Mouse (Mus musculus): ENCODE measurements around the gene Gjb2. TPM values are rescaled to one million over a fixed set of nuclear protein-coding genes. Genes with fewer than 3 reads are reported as not detected.
"Not testable (repeated sequence)": the region's sequence is repeated elsewhere in the genome, so short reads cannot be mapped to it uniquely, and the experiment has no call there.

The Gjb2 gene
- total RNA-seq, 2 experiments from 2014 or later: 8.8 to 10.8 TPM

- intact Hi-C loops (cut with DNase I): no loop called here
- no peak for DNase-seq (ENCODE audit: low spot score in 2 of 2)
Observed at GRCm38 (mm10) chr14:57082863-57083262, 21.6 kb downstream of the Gjb2 start.

DNA sequence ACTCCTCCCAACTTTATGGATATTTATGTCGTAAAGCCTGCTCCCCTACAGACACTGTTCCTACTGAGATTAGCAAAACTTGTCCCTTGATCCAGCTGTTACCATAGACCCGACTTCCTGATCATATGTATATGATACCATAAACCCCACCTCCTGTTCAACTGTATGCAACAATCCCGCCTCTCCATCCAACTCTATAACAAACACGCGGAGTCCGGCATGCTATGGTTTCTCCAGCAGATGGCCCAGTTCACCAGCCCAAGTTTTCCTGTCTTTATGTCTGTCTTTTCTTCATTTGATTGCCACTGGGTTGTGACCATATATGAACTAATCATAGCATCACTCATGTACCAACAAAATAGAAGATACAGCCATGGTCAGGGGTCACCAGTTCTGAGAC, 29.0 kb downstream of the Gjb2 start:
- intact Hi-C loops (cut with DNase I): no loop called here

DNA sequence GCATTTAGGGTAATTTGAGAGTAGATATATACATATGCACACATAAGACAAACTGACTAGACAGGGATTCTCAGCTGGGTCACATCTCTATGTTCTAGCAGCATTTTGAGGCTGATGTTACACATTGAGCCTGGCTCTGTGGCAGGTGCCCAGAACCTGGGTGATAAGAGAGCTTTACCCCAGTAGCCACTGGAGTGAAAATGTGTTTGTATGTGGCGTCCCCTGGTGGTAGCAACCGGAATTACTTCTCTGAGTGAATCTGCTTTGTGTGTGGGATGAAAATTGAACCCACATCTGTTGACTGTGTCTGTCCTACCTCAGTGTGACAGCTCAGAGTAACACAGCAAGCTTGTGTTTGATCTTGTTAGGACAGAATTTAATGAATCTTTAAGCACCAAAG, 34.6 kb downstream of the Gjb2 start:
- peak; percentile 18 to 19 for DNase-seq (ENCODE audit: low spot score in 2 of 2)
- intact Hi-C loops (cut with DNase I): not testable (repeated sequence)

More for the DNA sequence above, 29.0 kb downstream of the Gjb2 start:
- no peak for DNase-seq (ENCODE audit: low spot score in 2 of 2)

GRCm38 (mm10) chr14:57066053-57066452, 38.4 kb downstream of the Gjb2 start:
- intact Hi-C loops (cut with DNase I): no loop called here
- no peak for DNase-seq (ENCODE audit: low spot score in 2 of 2)

DNA sequence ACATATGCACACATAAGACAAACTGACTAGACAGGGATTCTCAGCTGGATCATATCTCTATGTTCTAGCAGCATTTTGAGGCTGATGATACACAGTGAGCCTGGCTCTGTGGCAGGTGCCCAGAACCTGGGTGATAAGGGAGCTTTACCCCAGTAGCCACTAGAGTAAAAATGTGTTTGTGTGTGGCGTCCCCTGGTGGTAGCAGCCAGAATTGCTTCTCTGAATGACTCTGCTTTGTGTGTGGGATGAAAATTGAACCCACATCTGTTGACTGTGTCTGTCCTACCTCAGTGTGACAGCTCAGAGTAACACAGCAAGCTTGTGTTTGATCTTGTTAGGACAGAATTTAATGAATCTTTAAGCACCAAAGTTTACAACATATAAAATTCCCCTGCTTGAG, 44.5 kb downstream of the Gjb2 start:
- intact Hi-C loops (cut with DNase I): not testable (repeated sequence)
- peak; percentile 50 to 73 for DNase-seq (ENCODE audit: low spot score in 2 of 2)

DNA sequence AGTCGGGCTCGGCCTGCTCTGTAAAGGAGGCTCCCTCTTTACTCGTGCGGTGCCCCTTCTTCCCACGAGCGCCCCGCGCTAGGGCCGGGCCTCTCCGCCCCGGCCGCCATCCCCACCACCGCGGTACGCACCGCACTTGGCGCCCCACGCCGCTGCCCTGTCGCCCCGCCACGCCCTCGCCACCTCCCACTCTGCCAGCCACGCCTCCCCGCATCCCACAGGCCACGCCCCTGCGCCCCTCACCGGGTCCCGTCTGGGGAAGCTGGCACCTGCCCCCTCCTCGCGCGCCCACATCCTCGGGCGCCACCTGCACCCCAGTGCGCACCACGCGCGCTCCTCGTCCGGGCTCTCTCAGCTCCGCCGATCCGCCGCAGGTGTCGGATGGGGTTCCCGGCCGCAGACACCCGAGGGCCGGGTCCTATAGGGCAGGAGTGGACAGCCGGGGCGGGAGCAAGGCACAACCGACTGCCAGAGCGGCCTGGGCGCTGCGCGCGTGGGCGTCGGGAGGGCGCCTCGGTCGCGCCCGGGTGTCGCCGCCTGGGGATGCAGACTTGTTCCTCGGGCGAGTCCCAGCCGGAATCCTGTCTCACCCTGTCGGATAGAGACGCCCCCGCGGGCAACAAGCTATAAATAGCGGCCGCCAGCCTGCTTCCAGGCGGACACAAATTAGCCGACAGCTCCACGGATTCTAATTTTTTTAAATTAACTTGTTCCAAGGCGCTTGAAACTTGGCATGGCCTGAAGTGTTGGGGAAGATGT, 46.8 kb downstream of the Gjb2 start, which contains the start of gene Gja3:
TSS of gene Gja3 (minus strand) at position 538 of the 759 bp plus-strand sequence.
- intact Hi-C loops (cut with DNase I): loop anchor here (5.0 kb wide), 1 partner anchor 95 kb away; no protein-coding TSS in a partner anchor
- peak; percentile 21 to 22 for DNase-seq (ENCODE audit: low spot score in 2 of 2)

DNA sequence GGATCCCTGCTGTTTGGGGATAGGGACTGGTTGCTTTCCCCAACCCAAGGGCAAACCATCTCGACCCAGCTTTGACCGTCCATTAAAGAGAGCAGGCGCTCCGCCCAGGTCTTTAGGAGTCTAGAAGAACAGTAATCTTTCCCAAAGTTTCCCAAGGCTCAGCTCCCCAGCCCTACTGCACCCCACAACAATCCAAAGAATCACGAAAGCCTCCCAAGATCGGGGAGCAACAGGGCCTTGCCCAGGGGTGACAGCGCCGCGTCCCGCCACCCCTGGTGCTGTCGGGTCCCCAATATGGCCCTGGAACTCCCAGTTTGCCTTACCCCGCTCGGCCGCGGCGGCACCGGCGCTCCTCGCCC, 47.3 kb downstream of the Gjb2 start:
- intact Hi-C loops (cut with DNase I): loop anchor here (5.0 kb wide), 1 partner anchor 95 kb away; no protein-coding TSS in a partner anchor

GRCm38 (mm10) chr14:57052713-57053112, 51.8 kb downstream of the Gjb2 start:
- no peak for DNase-seq (ENCODE audit: low spot score in 2 of 2)
- intact Hi-C loops (cut with DNase I): no loop called here

More for the DNA sequence above, 47.3 kb downstream of the Gjb2 start:
- DNase-seq (ENCODE audit: low spot score in 2 of 2): no peak

Other genes with a start within 250 kb of the Gjb2 start
- gene Zmym2, start 218.0 kb downstream of the Gjb2 start, total RNA-seq (2021): 100 to 1,000 TPM in 1 of 2 experiments, 10 to 100 TPM in 1; 82.1 to 106 TPM
- gene Gja3, start 46.6 kb downstream of the Gjb2 start, total RNA-seq (2021): under 1 TPM; 0.15 to 0.27 TPM
- gene Gm4491, start 11.2 kb upstream of the Gjb2 start, total RNA-seq (2021): under 1 TPM; 0.77 to 0.96 TPM
- gene Gjb6, start 28.9 kb upstream of the Gjb2 start, total RNA-seq (2021): 100 to 1,000 TPM in 1 of 2 experiments, 10 to 100 TPM in 1; 99.8 to 127 TPM